Mouse (Mus musculus) forebrain, embryonic 12.5 days (tissue): ENCODE results near the gene Gm21964. TPM values are rescaled to one million over a fixed set of nuclear protein-coding genes. Genes with fewer than 3 reads are reported as not detected.
A peak's percentile ranks its signal among the peaks of the same experiment; 100 is the strongest.

Experiments
- ATAC-seq: fragments of 200-750 bp; cut with Nextera tagmentation; 2 replicates; pipeline ENCODE4 v1.8.0; 2017; ENCODE audit warnings: moderate TSS enrichment; ENCODE audit not compliant: low FRiP score
- H3K27ac ChIP-seq: fragments of 300-500 bp; sonication (generic); 2 replicates; pipeline ENCODE4 v1.5.1; 2016; ENCODE audit warnings: mild to moderate bottlenecking
- H3K27me3 ChIP-seq: fragments of 300-500 bp; sonication (generic); 2 replicates; pipeline ENCODE4 v1.6.1; 2016; ENCODE audit warnings: mild to moderate bottlenecking
- H3K36me3 ChIP-seq: fragments of 300-500 bp; sonication (generic); replicated peaks from 2 replicates; pipeline ENCODE4 v1.6.1; 2016; ENCODE audit warnings: mild to moderate bottlenecking
- H3K4me1 ChIP-seq: fragments of 300-500 bp; sonication (generic); 2 replicates; pipeline ENCODE4 v1.6.1; 2016
- H3K4me2 ChIP-seq: fragments of 300-500 bp; sonication (generic); 2 replicates; pipeline ENCODE4 v1.6.1; 2016; ENCODE audit warnings: mild to moderate bottlenecking, moderate library complexity
- H3K4me3 ChIP-seq: fragments of 300-500 bp; sonication (generic); replicated peaks from 2 replicates; pipeline ENCODE4 v1.5.1; 2016; ENCODE audit warnings: mild to moderate bottlenecking
- H3K9ac ChIP-seq: fragments of 300-500 bp; sonication (generic); 2 replicates; pipeline ENCODE4 v1.6.1; 2016; ENCODE audit warnings: mild to moderate bottlenecking
- H3K9me3 ChIP-seq: fragments of 300-500 bp; sonication (generic); 2 replicates; pipeline ENCODE4 v1.6.1; 2016
- WGBS: fragments of 180-500 bp; shearing (Covaris S2); methylation state at CpG from one replicate; pipeline ENCODE4 v1.1.7; 2016; 5-methylcytosine and 5-hydroxymethylcytosine counted together
- polyA plus RNA-seq: library from polyadenylated mRNA; unstranded; fragments of >200 nt; fragmentation: Nextera tagmentation; extraction: Ambion mirVana; gene quantifications from 2 replicates; pipeline ENCODE4 v1.2.1, GENCODE M21; 2016

The Gm21964 gene
- polyA plus RNA-seq: not detected in 2 replicates

DNA sequence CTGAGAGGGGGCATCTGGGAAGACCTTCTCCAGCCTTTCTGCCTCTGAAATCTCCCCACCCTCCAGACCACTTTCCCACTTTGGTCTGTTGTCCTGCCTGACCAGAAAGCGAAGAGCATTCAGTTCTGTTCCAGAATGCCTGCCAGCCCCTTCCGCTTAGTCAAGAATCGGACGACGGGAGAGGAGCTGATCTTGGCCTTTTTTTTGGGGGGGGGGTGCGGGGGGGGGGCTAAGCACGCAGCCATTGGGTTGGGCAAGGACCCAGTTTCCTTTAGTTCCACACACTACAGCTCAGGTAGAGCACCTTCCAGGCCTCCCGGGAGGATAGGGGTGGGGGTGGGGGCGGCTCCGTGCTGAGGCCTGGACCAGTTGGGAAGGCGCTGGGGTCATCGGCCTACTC is at the start of gene Gm21964:
Gene Gm21964 (plus strand): TSS at position 301 of the 400 bp plus-strand sequence.
- H3K4me1 ChIP-seq: no peaks in the 10 kb centered on the region
- WGBS: 87% methylated on average over 12 of the region's 12 CpGs
- no peak for ATAC-seq
- H3K27me3 ChIP-seq: no peaks in the 10 kb centered on the region
- no peak within 1 kb of the TSS for H3K27ac ChIP-seq
- H3K4me2 ChIP-seq: no peak within 1 kb of the TSS
- no peak within 1 kb of the TSS for H3K4me3 ChIP-seq
- no peaks in the 10 kb centered on the region for H3K36me3 ChIP-seq
- H3K9ac ChIP-seq: no peak within 1 kb of the TSS
- no peaks in the 10 kb centered on the region for H3K9me3 ChIP-seq

DNA sequence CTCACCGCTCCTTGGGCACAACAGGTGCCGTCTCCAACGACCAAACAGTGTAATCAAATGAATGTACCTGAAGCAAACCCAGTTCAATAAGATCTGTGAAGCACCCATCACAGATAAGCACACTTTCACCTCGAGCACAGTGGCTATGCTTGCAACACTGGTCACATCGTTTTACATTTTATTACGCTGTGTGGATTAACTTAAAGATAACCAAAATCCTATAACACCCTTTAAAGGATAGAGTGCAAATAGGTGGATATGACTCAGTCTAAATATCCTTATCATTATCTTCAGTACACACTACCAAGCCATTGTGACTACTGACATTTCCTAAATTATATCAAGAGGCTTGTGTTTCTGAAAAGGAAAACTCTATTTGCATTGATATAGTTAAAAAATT is 49.8 kb upstream of the Gm21964 start:
- Histone ChIP-seq H3K4me3 (no peak overlapping the region), H3K9me3 (no peaks in the 10 kb centered on the region), H3K9ac (no peak overlapping the region), H3K36me3 (no peaks in the 10 kb centered on the region), H3K4me1 (no peaks in the 10 kb centered on the region), H3K27ac (no peak overlapping the region), H3K4me2 (no peak overlapping the region), H3K27me3 (no peaks in the 10 kb centered on the region)
- ATAC-seq: no peak
- WGBS: 85% methylated on average over 6 of the region's 6 CpGs

DNA sequence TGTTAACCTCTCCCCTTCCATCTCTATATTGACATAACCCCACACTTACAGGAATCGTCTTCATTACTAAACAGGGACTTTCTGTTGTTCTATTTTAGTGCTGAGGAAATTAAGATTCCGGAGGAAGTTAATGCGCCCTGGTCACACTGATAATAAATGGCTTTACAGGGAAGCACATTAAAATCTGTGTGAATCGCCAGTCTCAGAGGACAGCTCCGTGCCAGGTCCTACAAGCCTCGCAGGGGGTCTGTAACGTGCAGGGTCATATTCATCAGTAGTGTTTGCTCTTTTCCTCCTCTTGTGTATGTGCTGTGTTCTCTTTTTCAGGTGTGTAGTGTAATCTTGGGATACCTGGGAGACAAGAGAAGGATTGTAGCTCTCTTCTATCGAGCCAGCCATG is 42.8 kb upstream of the Gm21964 start:
- 83% methylated on average over 8 of the region's 8 CpGs for WGBS
- no peak overlapping the region for H3K27ac ChIP-seq
- no peaks in the 10 kb centered on the region for H3K36me3 ChIP-seq

DNA sequence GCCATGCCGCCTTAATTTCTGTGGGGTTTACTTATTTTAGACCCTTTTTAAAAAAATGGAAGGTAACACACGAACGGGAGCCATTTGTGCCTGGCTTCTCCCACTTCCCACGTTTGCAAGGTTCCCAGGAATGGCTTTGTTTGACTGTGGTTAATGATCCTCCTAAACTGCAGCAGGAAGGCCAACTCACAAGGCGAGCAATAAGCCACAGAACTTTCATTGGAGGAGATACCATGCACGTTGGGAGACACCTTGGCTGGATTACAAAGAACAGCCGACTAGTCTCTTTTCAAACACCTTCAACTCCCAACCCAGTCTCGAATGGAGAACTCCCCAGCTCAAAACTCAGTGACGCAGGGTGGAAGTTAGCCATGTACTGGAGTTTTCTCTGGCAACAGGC is 36.8 kb upstream of the Gm21964 start:
- no peak overlapping the region for H3K9ac ChIP-seq
- H3K27ac ChIP-seq: no peak overlapping the region
- H3K4me3 ChIP-seq: no peak overlapping the region
- H3K27me3 ChIP-seq: no peaks in the 10 kb centered on the region
- no peaks in the 10 kb centered on the region for H3K36me3 ChIP-seq
- 86% methylated on average over 9 of the region's 9 CpGs for WGBS
- ATAC-seq: no peak
- H3K4me2 ChIP-seq: no peak overlapping the region
- no peaks in the 10 kb centered on the region for H3K9me3 ChIP-seq
- H3K4me1 ChIP-seq: no peaks in the 10 kb centered on the region

More for the DNA sequence above, 42.8 kb upstream of the Gm21964 start:
- no peaks in the 10 kb centered on the region for H3K9me3 ChIP-seq
- no peak overlapping the region for H3K9ac ChIP-seq
- no peak for ATAC-seq
- H3K4me1 ChIP-seq: no peaks in the 10 kb centered on the region
- no peak overlapping the region for H3K4me3 ChIP-seq
- no peaks in the 10 kb centered on the region for H3K27me3 ChIP-seq
- H3K4me2 ChIP-seq: no peak overlapping the region

DNA sequence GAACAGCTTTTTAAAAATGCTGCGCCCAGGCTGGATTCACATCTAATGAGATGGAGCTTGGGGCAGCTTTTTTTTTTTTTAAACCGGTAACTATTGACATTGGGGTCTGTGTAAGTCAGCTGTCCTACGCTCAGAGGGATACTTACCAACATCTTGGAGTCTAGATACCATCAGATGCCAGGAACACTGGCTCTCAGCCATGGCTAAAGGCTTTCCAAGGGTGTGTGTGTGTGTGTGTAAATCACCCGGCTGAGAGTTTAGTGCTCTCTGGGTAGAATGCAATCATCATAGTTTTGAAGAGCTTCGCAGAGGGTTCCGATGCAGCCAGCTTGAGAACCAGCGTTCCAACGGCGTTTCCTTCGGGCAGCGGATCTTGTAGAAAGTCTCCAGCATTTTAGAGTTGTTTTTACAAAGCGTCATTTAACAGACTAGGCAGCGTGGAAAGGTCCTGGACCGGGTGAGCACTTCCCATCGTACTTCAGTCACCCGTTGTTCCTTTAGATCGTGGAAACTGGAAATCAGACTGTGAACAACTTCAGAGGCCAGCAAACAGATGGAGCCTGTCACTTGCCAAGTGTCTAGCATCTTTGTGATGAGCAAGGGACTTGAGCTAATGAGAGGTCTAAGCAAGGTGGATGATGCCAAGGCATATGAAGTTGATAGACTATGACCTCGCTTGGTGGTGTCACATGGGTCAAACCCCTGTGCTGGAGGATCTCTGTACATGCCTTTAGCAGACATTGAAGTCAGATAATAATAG is 36.2 kb upstream of the Gm21964 start:
- H3K9me3 ChIP-seq: no peaks in the 10 kb centered on the region
- no peak for ATAC-seq
- H3K27me3 ChIP-seq: no peaks in the 10 kb centered on the region
- no peak overlapping the region for H3K9ac ChIP-seq
- H3K4me1 ChIP-seq: no peaks in the 10 kb centered on the region
- no peak overlapping the region for H3K27ac ChIP-seq
- no peaks in the 10 kb centered on the region for H3K36me3 ChIP-seq
- no peak overlapping the region for H3K4me3 ChIP-seq
- H3K4me2 ChIP-seq: no peak overlapping the region
- 91% methylated on average over 18 of the region's 18 CpGs for WGBS

DNA sequence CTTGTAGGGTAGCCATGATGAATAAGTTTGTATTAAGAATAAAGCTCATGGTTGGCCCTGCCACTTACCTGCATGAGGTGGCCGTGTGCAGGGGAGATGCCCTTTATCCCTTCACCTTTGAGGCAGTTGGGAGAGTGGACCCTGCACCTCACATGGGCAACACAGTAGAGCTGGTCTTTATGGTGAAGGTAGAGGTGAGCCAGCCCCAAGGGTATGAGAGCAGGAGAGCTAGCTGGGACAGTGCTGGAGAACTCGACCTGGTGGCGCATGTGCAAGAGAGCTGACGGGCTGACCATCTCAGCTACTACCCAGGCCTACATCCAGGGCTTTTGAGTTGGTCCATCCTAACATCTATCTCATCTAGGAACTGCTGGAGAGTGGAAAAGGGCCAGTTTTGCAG is 35.3 kb upstream of the Gm21964 start:
- no peak overlapping the region for H3K4me2 ChIP-seq
- H3K9ac ChIP-seq: no peak overlapping the region

DNA sequence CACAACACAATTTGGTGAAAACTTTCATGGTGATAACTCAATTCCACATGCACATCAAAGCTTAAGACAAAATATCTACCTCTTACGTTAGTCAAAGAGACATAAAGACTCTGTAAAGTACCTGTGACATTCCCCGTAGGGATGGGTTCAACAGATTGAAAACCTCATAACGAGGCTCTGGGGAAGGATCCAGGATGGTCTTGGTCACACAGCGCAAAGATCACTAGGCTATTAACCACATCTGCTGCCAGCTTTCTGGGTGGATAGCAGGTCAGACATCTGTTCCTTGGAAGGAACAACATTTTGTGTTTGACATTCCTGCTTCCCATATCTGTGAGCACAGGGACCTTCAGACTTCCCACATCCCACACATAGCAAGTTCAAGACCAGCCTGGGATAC is 31.3 kb upstream of the Gm21964 start:
- Histone ChIP-seq H3K36me3 (no peaks in the 10 kb centered on the region), H3K4me2 (no peak overlapping the region), H3K9ac (no peak overlapping the region), H3K4me3 (no peak overlapping the region), H3K9me3 (no peaks in the 10 kb centered on the region), H3K4me1 (no peaks in the 10 kb centered on the region), H3K27me3 (no peaks in the 10 kb centered on the region), H3K27ac (no peak overlapping the region)
- no peak for ATAC-seq
- 86% methylated on average over 4 of the region's 4 CpGs for WGBS

More for the DNA sequence above, 35.3 kb upstream of the Gm21964 start:
- Histone ChIP-seq H3K9me3 (no peaks in the 10 kb centered on the region), H3K4me1 (no peaks in the 10 kb centered on the region), H3K4me3 (no peak overlapping the region), H3K27me3 (no peaks in the 10 kb centered on the region), H3K27ac (no peak overlapping the region), H3K36me3 (no peaks in the 10 kb centered on the region)
- WGBS: 98% methylated on average over 4 of the region's 4 CpGs
- ATAC-seq: no peak

DNA sequence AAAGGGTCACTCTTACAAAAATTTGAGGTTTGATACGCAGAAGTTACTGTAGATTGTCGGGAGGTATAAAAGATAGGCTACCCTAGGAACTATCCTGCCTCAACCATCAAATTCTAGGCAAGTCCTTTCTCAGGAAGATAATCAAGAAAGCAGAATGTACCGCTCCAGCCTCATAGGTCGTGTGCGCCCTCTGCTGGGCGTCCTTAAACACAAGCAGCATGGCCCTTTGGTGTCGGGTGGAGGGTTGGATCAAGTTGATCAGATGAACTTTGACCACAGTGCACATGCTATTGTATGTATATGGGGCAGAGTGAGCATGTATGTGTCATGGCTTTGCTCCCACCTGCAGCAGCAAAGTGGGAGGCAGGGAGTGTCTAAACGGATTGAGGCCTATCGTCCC is 29.4 kb upstream of the Gm21964 start:
- no peak overlapping the region for H3K4me3 ChIP-seq
- no peaks in the 10 kb centered on the region for H3K9me3 ChIP-seq
- 14% methylated on average over 9 of the region's 9 CpGs for WGBS
- no peak overlapping the region for H3K4me2 ChIP-seq
- no peaks in the 10 kb centered on the region for H3K27me3 ChIP-seq
- H3K27ac ChIP-seq: no peak overlapping the region
- ATAC-seq: peak; percentile 58; the same call in 1 of the 2 replicates
- H3K4me1 ChIP-seq: no peaks in the 10 kb centered on the region
- H3K9ac ChIP-seq: no peak overlapping the region
- H3K36me3 ChIP-seq: no peaks in the 10 kb centered on the region

DNA sequence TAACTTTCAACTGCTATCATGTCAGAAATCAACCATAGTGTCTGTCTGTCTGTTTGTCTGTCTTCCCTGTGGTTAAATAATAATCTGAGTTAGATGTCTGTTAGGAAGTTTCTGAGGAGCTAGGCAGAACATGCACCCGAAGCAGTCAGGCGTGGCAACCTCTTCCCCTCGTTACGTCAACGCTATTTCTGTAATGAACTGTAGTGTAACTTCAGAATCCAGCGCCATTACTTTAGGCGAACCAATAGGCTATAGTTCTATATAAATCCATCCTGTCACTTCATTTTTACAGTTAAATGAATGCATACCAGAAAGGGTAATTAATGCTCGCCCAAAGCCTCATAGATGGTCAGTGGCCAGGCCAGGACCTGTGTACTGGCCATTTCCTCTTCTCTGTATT is 26.5 kb upstream of the Gm21964 start:
- H3K27ac ChIP-seq: no peak overlapping the region
- H3K4me1 ChIP-seq: peaks cover 2% of the 10 kb centered on the region; the same call in 1 of the 2 replicates
- 83% methylated on average over 8 of the region's 8 CpGs for WGBS
- no peak overlapping the region for H3K4me3 ChIP-seq
- H3K27me3 ChIP-seq: no peaks in the 10 kb centered on the region
- no peaks in the 10 kb centered on the region for H3K9me3 ChIP-seq
- H3K4me2 ChIP-seq: no peak overlapping the region
- no peaks in the 10 kb centered on the region for H3K36me3 ChIP-seq
- H3K9ac ChIP-seq: no peak overlapping the region
- no peak for ATAC-seq

DNA sequence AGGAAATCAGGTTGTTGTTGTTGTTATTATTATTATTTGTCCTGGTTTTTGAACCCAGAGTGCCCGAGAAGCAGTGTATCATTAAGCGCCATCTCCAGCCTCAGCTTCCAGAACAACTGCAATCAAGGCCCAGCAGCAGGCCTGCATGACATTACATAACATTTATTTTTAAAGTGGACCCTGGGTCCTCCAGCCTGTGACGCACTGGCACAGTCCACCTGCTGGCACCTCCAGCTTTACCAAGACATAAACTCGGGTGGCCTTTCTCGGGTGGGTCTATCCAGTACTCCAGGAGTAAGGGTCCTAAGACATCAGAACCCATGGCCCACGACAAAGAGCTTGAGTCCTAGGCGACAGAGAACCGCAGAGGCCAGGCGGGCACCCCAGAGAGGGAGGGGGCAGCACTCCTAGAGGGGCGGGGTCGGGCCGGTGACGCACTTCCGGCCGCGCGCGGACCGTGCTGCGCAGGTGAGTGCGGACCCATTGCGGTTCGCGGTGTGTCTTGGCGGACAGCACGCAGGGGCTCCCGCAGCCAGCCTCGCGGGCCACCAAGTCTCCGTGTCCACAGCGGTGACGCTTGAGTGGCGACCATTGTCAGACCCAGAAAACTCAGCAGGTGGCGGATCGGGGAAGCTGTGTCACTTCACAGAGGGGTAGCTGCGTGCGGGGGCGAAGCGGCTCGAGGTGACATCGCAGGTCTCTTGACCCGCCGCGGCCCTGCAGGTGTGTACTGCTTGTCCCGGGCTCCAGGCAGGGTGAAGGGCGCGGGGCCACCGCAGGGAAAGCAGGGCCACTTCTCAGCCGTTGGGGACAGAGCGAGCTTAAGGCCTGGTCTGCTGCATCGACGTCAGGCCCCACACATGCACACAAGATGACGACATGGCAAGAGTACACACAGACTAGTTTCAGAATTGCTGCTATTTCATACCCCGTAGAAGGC is 21.5 kb upstream of the Gm21964 start, which contains the start of gene Zfp612:
Gene Zfp612 (plus strand): TSS at position 465 of the 940 bp plus-strand sequence.
- ATAC-seq: peak; percentile 95
- peaks cover 8% of the 10 kb centered on the region; the same call in 1 of the 2 replicates for H3K4me1 ChIP-seq
- H3K36me3 ChIP-seq: peaks cover 19% of the 10 kb centered on the region
- H3K27ac ChIP-seq: no peak within 1 kb of the TSS
- peak within 1 kb of the TSS; percentile 75 for H3K4me3 ChIP-seq
- 6% methylated on average over 54 of the region's 54 CpGs for WGBS
- H3K27me3 ChIP-seq: no peaks in the 10 kb centered on the region
- H3K4me2 ChIP-seq: peak within 1 kb of the TSS; percentile 87
- H3K9me3 ChIP-seq: no peaks in the 10 kb centered on the region
- H3K9ac ChIP-seq: peak within 1 kb of the TSS; percentile 81

DNA sequence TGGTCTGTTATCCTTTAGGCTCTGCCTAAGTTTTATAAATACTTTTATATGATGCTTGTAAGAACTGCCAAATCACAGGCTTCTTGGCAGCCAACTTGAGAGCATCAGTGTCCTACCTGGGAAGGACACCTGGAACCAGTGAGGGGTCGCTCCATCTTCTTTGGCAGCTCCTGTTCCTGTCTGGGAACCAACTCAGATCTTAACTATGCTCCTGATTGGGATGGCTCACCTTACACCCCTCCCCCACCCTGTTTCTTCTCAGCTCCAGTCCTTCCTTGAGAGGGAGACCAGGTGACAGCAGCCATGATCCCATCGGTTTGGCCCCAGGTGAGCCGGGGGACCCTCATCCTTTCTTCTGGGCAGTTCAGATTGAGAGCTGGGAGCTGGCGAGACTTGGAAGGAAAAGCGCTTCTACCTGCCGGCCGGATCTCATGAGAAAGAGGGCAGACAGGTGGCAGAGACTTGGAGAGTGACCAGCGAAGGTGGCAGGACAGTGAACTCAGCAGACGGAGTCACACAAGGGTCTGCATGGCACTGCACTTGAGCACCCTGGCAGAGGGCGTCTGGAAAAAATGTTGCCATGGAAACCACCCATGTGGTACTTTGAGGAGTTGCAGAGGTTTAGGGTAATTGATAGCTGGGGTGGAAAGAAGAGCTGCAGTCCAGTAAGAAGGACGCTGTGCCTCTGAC is 18.4 kb upstream of the Gm21964 start:
- H3K36me3 ChIP-seq: peaks cover 44% of the 10 kb centered on the region
- H3K4me3 ChIP-seq: no peak overlapping the region
- no peak for ATAC-seq
- peaks cover 8% of the 10 kb centered on the region; the same call in 1 of the 2 replicates for H3K4me1 ChIP-seq
- H3K27me3 ChIP-seq: no peaks in the 10 kb centered on the region
- H3K4me2 ChIP-seq: no peak overlapping the region
- 82% methylated on average over 11 of the region's 11 CpGs for WGBS
- no peak overlapping the region for H3K27ac ChIP-seq
- no peak overlapping the region for H3K9ac ChIP-seq
- H3K9me3 ChIP-seq: peaks cover 7% of the 10 kb centered on the region; the same call in 1 of the 2 replicates

DNA sequence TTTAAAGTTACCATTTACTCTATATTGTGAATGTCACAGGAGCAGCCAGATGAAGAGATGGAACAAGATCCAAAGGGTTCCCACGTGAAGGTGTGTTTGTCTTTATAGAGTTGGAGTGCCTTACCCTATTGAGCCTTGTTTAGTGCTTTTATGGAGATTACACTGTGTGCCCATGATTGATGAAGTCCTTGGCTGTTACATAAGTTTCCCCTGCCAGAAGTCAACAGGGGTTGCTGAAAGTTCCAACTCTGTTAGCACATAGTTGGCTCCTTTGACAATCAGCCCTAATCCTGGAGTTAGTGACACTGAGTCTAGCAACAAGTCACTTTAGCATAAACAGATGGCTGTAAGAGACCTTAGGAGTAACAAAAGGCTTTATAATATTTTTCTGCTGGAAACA is 9.1 kb upstream of the Gm21964 start:
- no peak for ATAC-seq
- WGBS: 84% methylated on average over 1 of the region's 1 CpGs

More for the DNA sequence above, 9.1 kb upstream of the Gm21964 start:
- Histone ChIP-seq H3K36me3 (peaks cover 33% of the 10 kb centered on the region), H3K9ac (no peak overlapping the region), H3K9me3 (peaks cover 12% of the 10 kb centered on the region), H3K4me1 (no peaks in the 10 kb centered on the region), H3K4me3 (no peak overlapping the region), H3K27me3 (no peaks in the 10 kb centered on the region), H3K27ac (no peak overlapping the region), H3K4me2 (no peak overlapping the region)
